ENCODE assay signal across 8 mouse cellular contexts in genomic region chr9:69289056-69290017, GRCm38 (mm10).
DNase-seq lines count a peak whose midpoint lies in the region; ATAC-seq lines count a peak whose summit lies in the region.

No protein-coding gene starts in this region.

- H3K4me3 ChIP-seq in intestine, embryonic 16.5 days (ENCODE audit: low read length), result peak overlapping the region; percentile 69

- DNase-seq in adrenal gland, adult (ENCODE audit: inconsistent age in 2 of 2, low spot score in 1 of 2), result peak; percentile 95 to 97
- peak; percentile 86 for DNase-seq in embryo, embryonic 10.5 days (ENCODE audit: low spot score)
- peak; percentile 63 to 82 for DNase-seq in gastrocnemius, postnatal 4 days (ENCODE audit: low spot score in 2 of 2)
- DNase-seq in left cerebral cortex, postnatal 36 days (ENCODE audit: low spot score in 2 of 2), result peak; percentile 82 to 87
- peak; percentile 67 for DNase-seq in mesoderm, embryonic 11.5 days (ENCODE audit: low read depth, low spot score)
- DNase-seq in right cerebral cortex, postnatal 25 days, result peak; percentile 84
- DNase-seq in urinary bladder, postnatal 25 days (ENCODE audit: low spot score), result peak; percentile 73

- no peaks in the 10 kb centered on the region for H3K9me3 ChIP-seq in intestine, embryonic 16.5 days (ENCODE audit: control insufficient read depth, low read length)

- intact Hi-C loops in left cerebral cortex, postnatal 36 days (cut with DNase I), result loop anchor here (10.0 kb wide), 2 partner anchors 165 to 1275 kb away; no protein-coding TSS in a partner anchor

- H3K4me1 ChIP-seq in intestine, embryonic 16.5 days (ENCODE audit: control insufficient read depth, insufficient read depth, low read length), result peaks cover 10% of the 10 kb centered on the region; the same call in 1 of the 2 replicates

- H3K4me2 ChIP-seq in intestine, embryonic 16.5 days (ENCODE audit: low read depth, low read length), result peak overlapping the region; percentile 99

- 1% methylated on average over 59 of the region's 59 CpGs for WGBS in intestine, embryonic 16.5 days

- H3K36me3 ChIP-seq in intestine, embryonic 16.5 days (ENCODE audit: control insufficient read depth, insufficient read depth, low read length), result no peaks in the 10 kb centered on the region

- H3K27ac ChIP-seq in intestine, embryonic 16.5 days (ENCODE audit: low read length), result no peak overlapping the region

- peak overlapping the region; percentile 75 for H3K9ac ChIP-seq in intestine, embryonic 16.5 days (ENCODE audit: low read depth, low read length)

- ATAC-seq in intestine, embryonic 16.5 days, result peak; percentile 98

- H3K27me3 ChIP-seq in intestine, embryonic 16.5 days (replicated peaks; ENCODE audit: control insufficient read depth, insufficient read depth, low read length), result peaks cover 9% of the 10 kb centered on the region; the same call in 1 of the 2 replicates
